In genomic region chr6:38244806-38245205, GRCm38 (mm10) we compare ENCODE assay signal across 23 mouse cellular contexts. TPM values are rescaled to one million over a fixed set of nuclear protein-coding genes. Genes with fewer than 3 reads are reported as not detected.
"Had no signal": no experiment of that assay in that cellular context is flagged by ENCODE, and none has a peak within 500 bp of the region (broad histone marks: within the 10 kb centered on the region; RNA-seq: fewer than 3 reads in every experiment).

No protein-coding gene starts in this region.

- H3K4me1 ChIP-seq: intestine, embryonic 15.5 days; liver, embryonic 13.5 days had no signal

- ATAC-seq: intestine, embryonic 15.5 days; midbrain, embryonic 13.5 days; midbrain, embryonic 16.5 days had no signal

- DNase-seq: kidney, adult 11 months; kidney, adult 8-10 months; kidney, postnatal 10 days; kidney, postnatal 36 days; left cerebral cortex, postnatal 4 days; liver, embryonic 13.5 days; lung, embryonic 14.5 days; lung, postnatal 10 days; retina, postnatal 1 day; right cerebral cortex, postnatal 25 days; spleen, adult 18-20 months; thymus, postnatal 25 days had no signal

- H3K36me3 ChIP-seq: intestine, embryonic 15.5 days; kidney, embryonic 15.5 days; liver, embryonic 13.5 days; midbrain, embryonic 10.5 days; midbrain, embryonic 13.5 days; neural tube, embryonic 13.5 days had no signal

- H3K4me3 ChIP-seq: intestine, embryonic 15.5 days; kidney, embryonic 15.5 days; liver, embryonic 13.5 days; megakaryocyte, embryonic 14.5 days; midbrain, embryonic 10.5 days; midbrain, embryonic 13.5 days; myocyte; neural tube, embryonic 13.5 days had no signal

- H3K9me3 ChIP-seq: intestine, embryonic 15.5 days; kidney, embryonic 15.5 days; liver, embryonic 13.5 days; megakaryocyte, embryonic 14.5 days; midbrain, embryonic 10.5 days; midbrain, embryonic 13.5 days; neural tube, embryonic 13.5 days had no signal

- H3K9ac ChIP-seq: intestine, embryonic 15.5 days; kidney, embryonic 15.5 days; liver, embryonic 13.5 days; lung, embryonic 14.5 days; midbrain, embryonic 13.5 days; neural tube, embryonic 13.5 days had no signal

- H3K27me3 ChIP-seq: intestine, embryonic 15.5 days; kidney, embryonic 15.5 days; liver, embryonic 13.5 days; midbrain, embryonic 13.5 days; neural tube, embryonic 13.5 days had no signal

- H3K27ac ChIP-seq: intestine, embryonic 15.5 days; kidney, embryonic 15.5 days; liver, embryonic 13.5 days; macrophage; midbrain, embryonic 10.5 days; midbrain, embryonic 13.5 days; neural tube, embryonic 13.5 days had no signal

- H3K4me2 ChIP-seq: intestine, embryonic 15.5 days; kidney, embryonic 15.5 days; liver, embryonic 13.5 days; lung, embryonic 14.5 days; midbrain, embryonic 13.5 days; neural tube, embryonic 13.5 days had no signal

RNA-seq across cellular contexts. Expression of gene D630045J12Rik, which starts 9.0 kb away (rescaled TPM):
- total RNA-seq: monocyte, adult 5-6 weeks; neutrophil, adult 5-6 weeks had no signal

RNA-seq across cellular contexts. Expression of gene Zc3hav1l, which starts 54.3 kb away (rescaled TPM):
- total RNA-seq: monocyte, adult 5-6 weeks had no signal
